Mouse (Mus musculus) liver, embryonic 14.5 days (tissue): ENCODE data around the gene Sema5a.

ENCODE experiments used
- CTCF ChIP-seq: IDR thresholded peaks from 2 replicates; pipeline ENCODE4 v1.5.1; 2016; ENCODE audit warnings: antibody characterized with exemption, low read depth, control low read depth
- EP300 ChIP-seq: IDR thresholded peaks from 2 replicates; pipeline ENCODE4 v1.6.1; 2016; ENCODE audit warnings: antibody characterized with exemption, low read depth

DNA sequence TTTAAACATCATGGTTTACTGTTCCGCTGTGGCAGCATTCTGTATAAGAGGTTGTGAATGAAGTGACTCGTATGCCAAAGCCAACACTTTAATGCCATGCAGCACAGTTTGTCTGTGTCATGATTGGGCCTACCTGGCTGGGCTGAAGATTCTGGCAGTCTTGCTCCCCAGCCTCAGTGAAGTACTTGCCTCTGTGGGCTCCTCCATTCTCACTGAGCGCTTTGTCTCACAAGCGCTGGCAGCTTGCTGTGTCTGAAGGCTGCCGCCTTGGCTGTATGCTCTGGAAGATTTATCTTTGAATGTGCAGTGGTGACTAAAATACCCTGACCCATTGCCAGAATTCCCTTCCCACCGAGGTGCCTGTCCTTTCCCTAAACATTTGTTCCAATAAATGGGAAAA lies 178.0 kb downstream of the Sema5a start:
- TF ChIP-seq CTCF (no peak), EP300 (no peak)
